Mouse (Mus musculus) small intestine, adult 2 months (tissue): ENCODE data around the gene Slc39a3. TPM values are rescaled to one million over a fixed set of nuclear protein-coding genes. Genes with fewer than 3 reads are reported as not detected.

Experiments used
- H3K27ac ChIP-seq: fragments of 200-500 bp; 2 replicates; pipeline ENCODE4 v1.5.1; 2012; ENCODE audit warnings: low read depth, low read length, control low read depth, inconsistent platforms; ENCODE audit not compliant: insufficient read depth
- H3K27me3 ChIP-seq: fragments of 200-500 bp; 2 replicates; pipeline ENCODE4 v1.6.1; 2012; ENCODE audit warnings: mild to moderate bottlenecking, moderate library complexity, low read length, inconsistent platforms; ENCODE audit not compliant: control insufficient read depth, insufficient read depth
- H3K36me3 ChIP-seq: fragments of 200-500 bp; 2 replicates; pipeline ENCODE4 v1.6.1; 2012; ENCODE audit warnings: mild to moderate bottlenecking, low read length, control low read depth, inconsistent platforms; ENCODE audit not compliant: control insufficient read depth, insufficient read depth
- H3K4me1 ChIP-seq: fragments of 200-500 bp; 2 replicates; pipeline ENCODE4 v1.6.1; 2012; ENCODE audit warnings: low read length, inconsistent platforms, mixed read lengths; ENCODE audit not compliant: control insufficient read depth, insufficient read depth, insufficient read length
- H3K4me3 ChIP-seq: fragments of 200-500 bp; 2 replicates; pipeline ENCODE4 v1.5.1; 2012; ENCODE audit warnings: low read depth, mild to moderate bottlenecking, control low read depth, inconsistent platforms, low read length, moderate library complexity
- CTCF ChIP-seq: fragments of 200-500 bp; IDR thresholded peaks from 2 replicates; pipeline ENCODE4 v1.5.1; 2012; ENCODE audit warnings: low read depth, mild to moderate bottlenecking, control low read depth, inconsistent platforms, low read length, moderate library complexity, mixed read lengths; ENCODE audit not compliant: insufficient replicate concordance, insufficient read length; ENCODE audit errors: extremely low read depth
- POLR2A ChIP-seq: fragments of 200-500 bp; IDR thresholded peaks from 2 replicates; pipeline ENCODE4 v1.6.1; 2012; ENCODE audit warnings: low read depth, mild to moderate bottlenecking, control low read depth, inconsistent platforms, low read length, moderate library complexity
- WGBS: fragments of 180-500 bp; shearing (Covaris S2); methylation state at CpG from one replicate; pipeline ENCODE4 v1.1.7; 2018; 5-methylcytosine and 5-hydroxymethylcytosine counted together
- polyA plus RNA-seq: library from polyadenylated mRNA; depleted of rRNA; stranded (reverse); fragments of >200 nt; gene quantifications from 2 replicates; pipeline ENCODE4 v1.2.3, GENCODE M21; 2012

Gene Slc39a3
- polyA plus RNA-seq, 1 experiment, result 31.6 TPM

GRCm38 (mm10) chr10:81018326-81018725, 18.9 kb downstream of the Slc39a3 start:
- TF ChIP-seq CTCF (no peak), POLR2A (no peak)
- 32% methylated on average over 10 of the region's 10 CpGs for whole genome bisulfite sequencing
- H3K27ac ChIP-seq, result no peak overlapping the region
- H3K4me3 ChIP-seq, result no peak overlapping the region
- H3K36me3 ChIP-seq, result no peaks in the 10 kb centered on the region
- peaks cover 2% of the 10 kb centered on the region; the same call in 1 of the 2 replicates for H3K4me1 ChIP-seq
- H3K27me3 ChIP-seq, result peaks cover 8% of the 10 kb centered on the region

GRCm38 (mm10) chr10:81016645-81017044, 20.6 kb downstream of the Slc39a3 start:
- no peaks in the 10 kb centered on the region; the same call in 1 of the 2 replicates for H3K27me3 ChIP-seq
- WGBS, result 8% methylated on average over 7 of the region's 7 CpGs
- TF ChIP-seq CTCF (peak; percentile 96), POLR2A (no peak)

DNA sequence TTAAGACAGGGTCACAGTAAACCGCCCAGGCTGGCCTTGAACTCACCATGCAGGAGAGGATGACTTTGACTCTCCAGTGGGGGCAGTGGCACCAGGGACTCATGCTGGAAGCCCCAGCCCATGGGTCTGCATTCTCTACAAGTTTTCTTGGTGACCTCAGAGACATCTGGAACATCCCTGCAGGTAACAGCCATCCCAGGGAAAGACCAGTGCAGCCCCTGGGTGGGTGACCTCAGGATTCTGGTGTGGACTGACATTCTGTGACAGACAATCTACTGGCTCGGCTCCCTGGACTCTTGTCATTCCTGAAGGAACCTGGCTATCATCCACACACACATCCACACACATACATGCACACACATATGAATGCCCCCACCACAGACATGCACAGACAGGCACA, 21.6 kb downstream of the Slc39a3 start:
- WGBS, result 84% methylated on average over 2 of the region's 2 CpGs
- Histone ChIP-seq H3K36me3 (no peaks in the 10 kb centered on the region), H3K4me3 (no peak overlapping the region), H3K27ac (no peak overlapping the region), H3K27me3 (no peaks in the 10 kb centered on the region), H3K4me1 (peaks cover 2% of the 10 kb centered on the region; the same call in 1 of the 2 replicates)
- TF ChIP-seq POLR2A, result no peak
- no peak for TF ChIP-seq CTCF

More at GRCm38 (mm10) chr10:81016645-81017044, 20.6 kb downstream of the Slc39a3 start:
- Histone ChIP-seq H3K4me3 (no peak overlapping the region), H3K27ac (no peak overlapping the region), H3K36me3 (no peaks in the 10 kb centered on the region), H3K4me1 (peaks cover 2% of the 10 kb centered on the region; the same call in 1 of the 2 replicates)

DNA sequence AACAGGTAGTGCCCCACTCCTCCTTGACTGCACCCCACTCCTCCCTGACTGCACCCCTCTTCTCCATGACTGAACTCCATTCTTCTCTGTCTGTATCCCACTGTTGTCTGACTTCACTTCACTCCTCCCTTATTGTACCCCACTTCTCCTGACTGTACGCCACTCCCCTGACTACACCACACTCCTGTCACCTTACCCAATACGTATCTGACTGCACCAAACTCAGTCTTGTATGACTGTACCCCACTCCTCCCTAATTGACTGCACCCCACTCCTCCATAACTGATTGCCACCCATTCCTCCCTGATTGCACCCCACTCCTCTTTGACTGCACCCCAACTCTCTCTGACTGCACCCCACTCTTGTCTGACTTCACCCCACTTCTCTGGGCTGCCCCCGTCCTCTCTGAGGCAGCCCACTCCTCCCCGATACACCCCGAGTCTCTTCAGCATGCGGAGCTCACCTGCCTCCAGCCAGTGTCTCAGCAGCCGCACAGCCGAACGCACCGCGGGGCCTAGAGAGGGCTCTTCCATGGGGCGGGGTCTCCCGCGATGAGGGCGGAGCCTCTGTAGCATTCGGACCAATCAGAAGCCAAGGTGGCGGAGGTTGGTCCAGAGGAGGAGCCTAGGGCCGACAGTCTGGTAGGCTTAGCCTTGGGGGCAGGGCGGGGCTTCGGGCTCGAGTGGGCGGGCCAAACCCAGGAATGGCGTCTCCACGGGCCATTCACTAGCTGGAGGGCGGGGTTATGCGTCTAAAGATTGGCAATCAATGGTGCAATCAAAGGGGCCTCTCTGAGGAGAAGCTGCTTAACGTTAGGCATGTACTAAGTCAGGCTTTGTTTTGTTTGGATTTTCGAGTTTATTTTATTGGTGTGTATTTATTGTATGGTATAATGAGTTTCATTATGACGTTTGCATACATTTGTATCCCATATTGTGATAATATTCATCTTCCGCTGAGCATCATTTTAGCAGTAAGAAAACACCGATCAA, 22.5 kb downstream of the Slc39a3 start, which contains the start of gene Gng7:
TSS of gene Gng7 (minus strand) at position 553 of the 992 bp plus-strand sequence.
- TF ChIP-seq POLR2A, result peak; percentile 25; the same call in 1 of the 2 replicates
- no peak for TF ChIP-seq CTCF
- H3K4me3 ChIP-seq, result peak within 1 kb of the TSS; percentile 41
- H3K36me3 ChIP-seq, result no peaks in the 10 kb centered on the region
- H3K27me3 ChIP-seq, result no peaks in the 10 kb centered on the region
- WGBS, result 9% methylated on average over 31 of the region's 31 CpGs
- H3K27ac ChIP-seq, result no peak within 1 kb of the TSS
- H3K4me1 ChIP-seq, result peaks cover 2% of the 10 kb centered on the region; the same call in 1 of the 2 replicates

- Histone ChIP-seq H3K36me3 (no peaks in the 10 kb centered on the region), H3K4me1 (peaks cover 2% of the 10 kb centered on the region; the same call in 1 of the 2 replicates), H3K27ac (no peak overlapping the region), H3K27me3 (no peaks in the 10 kb centered on the region), H3K4me3 (no peak overlapping the region)
- WGBS, result 43% methylated on average over 6 of the region's 6 CpGs
- TF ChIP-seq CTCF, result no peak
- no peak for TF ChIP-seq POLR2A
These were observed 26.4 kb downstream of the Slc39a3 start for GRCm38 (mm10) chr10:81010851-81011250.

DNA sequence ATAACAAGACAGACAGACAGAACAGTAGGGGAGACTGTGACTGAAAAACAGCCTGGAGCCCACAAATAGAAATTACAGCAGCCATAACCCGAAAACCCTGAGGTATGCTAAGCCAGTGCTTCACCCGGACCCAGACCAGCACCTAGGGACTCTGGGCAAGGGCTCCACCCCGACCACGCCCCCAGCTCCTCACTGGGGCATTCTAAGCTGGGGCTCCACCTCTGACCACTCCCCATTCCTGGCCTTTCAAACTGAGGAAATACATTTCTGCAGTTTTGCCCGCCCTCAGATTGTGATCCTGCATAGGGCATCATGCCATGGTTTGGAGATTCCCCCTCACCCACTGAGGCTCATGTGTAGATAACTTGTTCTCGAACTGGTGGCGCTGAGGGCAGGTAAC, 30.0 kb downstream of the Slc39a3 start:
- Histone ChIP-seq H3K36me3 (no peaks in the 10 kb centered on the region), H3K27ac (no peak overlapping the region), H3K27me3 (no peaks in the 10 kb centered on the region), H3K4me1 (no peaks in the 10 kb centered on the region), H3K4me3 (no peak overlapping the region)
- TF ChIP-seq CTCF (no peak), POLR2A (no peak)
- 30% methylated on average over 7 of the region's 7 CpGs for WGBS

DNA sequence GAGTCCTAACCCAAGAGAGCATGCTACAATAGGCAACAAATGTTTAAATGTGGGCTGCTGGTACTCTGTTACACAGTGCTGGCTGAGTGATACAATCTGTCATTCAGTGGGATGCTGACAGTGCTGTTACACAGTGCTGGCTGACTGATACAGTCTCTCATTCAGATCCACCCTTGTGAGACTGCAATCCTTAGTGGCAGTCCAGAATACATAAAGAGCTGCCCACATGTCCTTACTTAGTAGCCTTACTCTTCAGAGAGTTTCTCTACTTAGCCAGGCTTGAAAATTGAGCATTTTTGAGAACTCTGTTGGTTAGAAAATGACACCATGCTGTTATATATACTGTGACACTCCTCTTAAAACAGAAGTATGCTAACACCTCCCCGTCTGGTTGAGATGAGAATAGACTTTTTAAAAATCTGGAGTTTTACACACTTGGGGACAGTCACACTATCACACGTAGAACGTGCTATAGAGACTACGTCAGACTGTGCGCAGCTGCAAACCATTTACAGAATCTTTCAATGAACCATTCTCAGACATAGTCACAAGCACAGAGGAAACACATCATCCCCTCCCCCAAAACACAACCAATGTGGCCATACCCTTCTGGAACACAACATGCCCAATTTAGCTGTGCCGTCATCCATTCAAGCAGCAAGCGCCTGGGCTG, 31.1 kb downstream of the Slc39a3 start:
- Histone ChIP-seq H3K27ac (no peak overlapping the region), H3K4me1 (no peaks in the 10 kb centered on the region), H3K36me3 (no peaks in the 10 kb centered on the region), H3K27me3 (no peaks in the 10 kb centered on the region), H3K4me3 (no peak overlapping the region)
- WGBS, result 91% methylated on average over 7 of the region's 7 CpGs
- no peak for TF ChIP-seq CTCF
- TF ChIP-seq POLR2A, result no peak
